Mouse (Mus musculus) lung, embryonic 15.5 days (tissue): Measurements from ENCODE around the gene Hsp90ab1. TPM values are rescaled to one million over a fixed set of nuclear protein-coding genes. Genes with fewer than 3 reads are reported as not detected.
A peak's percentile ranks its signal among the peaks of the same experiment; 100 is the strongest.

ENCODE experiments used
- ATAC-seq: fragments of 200-750 bp; cut with Nextera tagmentation; 2 replicates; pipeline ENCODE4 v1.8.0; 2017; ENCODE audit warnings: moderate number of reproducible peaks, borderline replicate concordance; ENCODE audit not compliant: low FRiP score, low TSS enrichment; ENCODE audit errors: extremely low read depth
- H3K27ac ChIP-seq: fragments of 300-500 bp; sonication (generic); 2 replicates; pipeline ENCODE4 v1.5.1; 2015; ENCODE audit warnings: moderate library complexity, mild to moderate bottlenecking, inconsistent platforms
- H3K27me3 ChIP-seq: fragments of 300-500 bp; sonication (generic); 2 replicates; pipeline ENCODE4 v1.6.1; 2015; ENCODE audit warnings: inconsistent platforms
- H3K36me3 ChIP-seq: fragments of 300-500 bp; sonication (generic); 2 replicates; pipeline ENCODE4 v1.6.1; 2015; ENCODE audit warnings: inconsistent platforms
- H3K4me1 ChIP-seq: fragments of 300-500 bp; sonication (generic); 2 replicates; pipeline ENCODE4 v1.6.1; 2015; ENCODE audit warnings: inconsistent platforms
- H3K4me2 ChIP-seq: fragments of 300-500 bp; sonication (generic); 2 replicates; pipeline ENCODE4 v1.6.1; 2015; ENCODE audit warnings: inconsistent platforms, mild to moderate bottlenecking, moderate library complexity
- H3K4me3 ChIP-seq: fragments of 300-500 bp; sonication (generic); 2 replicates; pipeline ENCODE4 v1.5.1; 2015; ENCODE audit warnings: mild to moderate bottlenecking, inconsistent platforms
- H3K9ac ChIP-seq: fragments of 300-500 bp; sonication (generic); 2 replicates; pipeline ENCODE4 v1.6.1; 2015; ENCODE audit warnings: inconsistent platforms
- H3K9me3 ChIP-seq: fragments of 300-500 bp; sonication (generic); 2 replicates; pipeline ENCODE4 v1.6.1; 2016; ENCODE audit warnings: inconsistent platforms
- WGBS: fragments of 180-500 bp; shearing (Covaris S2); methylation state at CpG from one replicate; pipeline ENCODE4 v1.1.7; 2015; 5-methylcytosine and 5-hydroxymethylcytosine counted together
- polyA plus RNA-seq: library from polyadenylated mRNA; unstranded; fragments of >200 nt; fragmentation: Nextera tagmentation; extraction: Ambion mirVana; gene quantifications from 2 replicates; pipeline ENCODE4 v1.2.1, GENCODE M21; 2015

Hsp90ab1 gene
- polyA plus RNA-seq, 1 experiment from 2014 or later, result 1,572 TPM

DNA sequence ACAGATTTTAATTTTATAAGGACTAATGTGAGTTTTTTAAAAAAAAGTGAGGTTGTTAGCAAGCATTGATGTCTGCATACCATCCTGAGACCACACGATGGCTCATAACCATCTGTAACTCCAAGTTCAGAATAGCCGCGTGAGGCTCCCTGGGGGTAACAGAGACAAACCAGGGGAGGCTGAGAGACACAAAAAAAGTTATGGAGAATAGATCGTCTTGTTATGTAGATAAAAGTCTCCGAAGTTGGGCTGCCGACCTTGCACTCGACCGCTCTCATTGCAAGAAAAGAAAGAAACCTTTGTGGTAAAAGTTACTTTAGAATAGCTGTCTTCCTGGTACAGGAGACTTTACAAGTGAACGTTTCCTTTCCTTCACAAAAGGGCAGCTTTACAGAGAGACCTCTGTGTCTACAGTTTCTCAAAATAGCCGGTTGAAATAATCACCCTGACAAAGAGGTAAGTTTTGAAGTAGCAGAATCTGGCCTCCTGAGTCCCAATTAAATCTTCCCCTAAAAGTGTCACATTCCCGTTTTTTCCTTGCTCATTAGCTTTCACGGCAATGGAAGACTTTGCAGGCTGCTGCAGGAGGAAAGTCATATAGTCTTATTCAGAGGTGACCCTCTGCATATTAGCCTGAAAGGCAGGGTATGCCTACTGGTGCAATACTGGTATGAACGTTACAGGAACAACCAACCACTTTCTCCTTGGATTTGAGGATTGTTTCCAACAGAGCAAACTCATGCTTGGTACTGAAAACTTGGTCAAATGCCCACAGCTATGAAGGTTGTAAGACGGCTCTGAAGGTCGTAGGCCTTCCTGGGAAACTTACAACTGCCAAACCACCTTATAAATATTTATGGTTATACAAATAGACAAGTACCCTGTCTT, 34.2 kb upstream of the Hsp90ab1 start:
- no peak for ATAC-seq
- Histone ChIP-seq H3K27ac (no peak overlapping the region), H3K9me3 (no peaks in the 10 kb centered on the region), H3K9ac (no peak overlapping the region), H3K4me2 (no peak overlapping the region), H3K36me3 (no peaks in the 10 kb centered on the region), H3K27me3 (no peaks in the 10 kb centered on the region), H3K4me3 (no peak overlapping the region), H3K4me1 (peaks cover 8% of the 10 kb centered on the region)
- 70% methylated on average over 15 of the region's 15 CpGs for WGBS

DNA sequence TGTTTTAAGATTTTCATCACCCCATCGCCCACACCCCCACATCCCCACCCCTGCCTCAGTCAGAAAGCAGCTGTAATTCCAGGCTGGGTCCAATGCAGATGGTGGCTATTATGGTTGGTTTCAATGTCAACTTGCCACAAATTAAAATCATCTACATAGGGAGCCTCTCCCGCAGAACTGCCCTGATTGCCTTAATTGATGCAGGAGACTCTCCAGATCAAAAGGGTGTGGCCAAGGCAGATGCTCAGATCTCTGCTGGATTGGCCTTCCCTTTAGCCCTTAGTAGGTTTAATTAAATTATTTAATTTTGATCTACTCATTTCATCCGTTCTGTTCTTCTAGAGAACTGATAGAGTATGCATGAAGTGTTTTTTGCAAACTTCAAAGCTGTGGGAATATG, 29.9 kb upstream of the Hsp90ab1 start:
- no peak for ATAC-seq
- H3K4me3 ChIP-seq, result no peak overlapping the region
- H3K9ac ChIP-seq, result no peak overlapping the region
- no peak overlapping the region for H3K27ac ChIP-seq
- H3K9me3 ChIP-seq, result no peaks in the 10 kb centered on the region
- peaks cover 21% of the 10 kb centered on the region for H3K27me3 ChIP-seq
- H3K36me3 ChIP-seq, result no peaks in the 10 kb centered on the region
- no peak overlapping the region for H3K4me2 ChIP-seq
- peaks cover 20% of the 10 kb centered on the region for H3K4me1 ChIP-seq
- WGBS, result 84% methylated on average over 3 of the region's 3 CpGs

DNA sequence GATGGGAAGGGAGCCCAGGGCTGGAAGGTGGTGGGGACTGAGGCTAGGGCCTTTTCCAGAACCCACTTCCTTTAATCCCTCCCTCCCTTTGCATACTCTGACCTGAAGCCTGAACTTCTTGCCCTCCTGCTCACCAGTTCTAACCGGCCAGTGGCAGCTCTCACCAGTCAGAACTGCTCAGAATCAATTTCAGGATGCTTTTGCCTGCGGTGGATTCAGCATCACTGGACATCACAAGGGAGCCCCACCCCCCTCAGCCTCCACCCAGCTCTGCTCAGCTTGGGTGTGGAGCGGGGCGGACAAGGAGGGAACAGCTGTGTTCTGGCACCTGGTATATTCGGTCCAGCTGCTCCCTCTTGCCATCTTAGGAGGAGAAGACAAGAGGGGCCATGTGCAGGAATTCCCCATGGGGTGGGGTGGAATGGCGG, 28.8 kb upstream of the Hsp90ab1 start, which contains the start of gene Mymx:
Mymx (minus strand) TSS at position 226 of the 428 bp plus-strand sequence.
- Histone ChIP-seq H3K9me3 (no peaks in the 10 kb centered on the region), H3K27ac (no peak within 1 kb of the TSS), H3K4me3 (no peak within 1 kb of the TSS), H3K9ac (no peak within 1 kb of the TSS), H3K4me2 (no peak within 1 kb of the TSS; the same call in 1 of the 2 replicates), H3K36me3 (no peaks in the 10 kb centered on the region), H3K27me3 (peaks cover 21% of the 10 kb centered on the region), H3K4me1 (peaks cover 26% of the 10 kb centered on the region)
- WGBS, result 54% methylated on average over 6 of the region's 6 CpGs
- no peak for ATAC-seq

DNA sequence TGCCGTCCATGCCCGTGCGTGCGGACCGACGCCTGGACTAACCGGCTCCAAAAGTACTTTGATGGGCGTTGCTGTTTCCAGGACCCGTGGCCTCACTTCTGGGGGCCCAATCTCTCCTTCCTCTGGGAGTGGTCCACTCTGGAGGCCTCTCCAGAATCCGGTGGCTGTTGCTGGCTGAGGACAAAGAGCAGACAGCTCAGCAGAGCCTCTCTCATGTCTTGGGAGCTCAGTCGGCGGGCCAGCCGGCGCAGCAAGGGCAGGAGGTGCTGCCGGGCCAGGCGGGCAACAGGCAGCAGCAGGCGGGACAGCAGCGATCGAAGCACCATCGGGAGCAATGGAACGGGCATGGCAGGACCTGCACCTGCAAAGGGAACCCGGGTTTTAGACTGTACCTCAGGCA, 28.3 kb upstream of the Hsp90ab1 start:
- Histone ChIP-seq H3K36me3 (no peaks in the 10 kb centered on the region), H3K27me3 (peaks cover 21% of the 10 kb centered on the region), H3K4me3 (no peak overlapping the region), H3K4me2 (no peak overlapping the region; the same call in 1 of the 2 replicates), H3K4me1 (peaks cover 32% of the 10 kb centered on the region), H3K9me3 (no peaks in the 10 kb centered on the region), H3K27ac (no peak overlapping the region), H3K9ac (no peak overlapping the region)
- WGBS, result 22% methylated on average over 22 of the region's 22 CpGs
- ATAC-seq, result no peak

DNA sequence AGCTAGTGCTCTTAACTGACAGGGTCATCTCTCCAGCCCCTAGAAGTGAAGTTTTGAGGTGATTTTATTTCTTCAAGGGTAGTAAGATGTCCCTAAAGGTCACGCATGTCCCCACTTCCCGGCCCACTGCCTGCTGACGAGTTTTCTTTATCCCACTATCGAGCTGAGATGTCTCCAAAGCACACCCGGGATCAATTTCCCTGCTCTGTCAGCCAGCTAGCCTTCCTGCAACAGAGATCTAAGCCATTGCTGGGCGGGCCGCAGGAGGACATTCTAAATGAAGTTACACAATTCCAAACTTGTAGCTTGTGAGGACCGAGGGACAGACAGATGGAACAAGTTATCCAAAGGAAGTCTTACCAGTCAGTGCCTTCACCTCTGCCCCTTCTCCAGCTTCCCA, 27.2 kb upstream of the Hsp90ab1 start:
- Histone ChIP-seq H3K36me3 (no peaks in the 10 kb centered on the region), H3K27me3 (peaks cover 21% of the 10 kb centered on the region), H3K27ac (no peak overlapping the region), H3K4me1 (peaks cover 42% of the 10 kb centered on the region), H3K9ac (no peak overlapping the region), H3K9me3 (no peaks in the 10 kb centered on the region), H3K4me2 (no peak overlapping the region), H3K4me3 (no peak overlapping the region)
- ATAC-seq, result no peak
- 73% methylated on average over 8 of the region's 8 CpGs for WGBS

DNA sequence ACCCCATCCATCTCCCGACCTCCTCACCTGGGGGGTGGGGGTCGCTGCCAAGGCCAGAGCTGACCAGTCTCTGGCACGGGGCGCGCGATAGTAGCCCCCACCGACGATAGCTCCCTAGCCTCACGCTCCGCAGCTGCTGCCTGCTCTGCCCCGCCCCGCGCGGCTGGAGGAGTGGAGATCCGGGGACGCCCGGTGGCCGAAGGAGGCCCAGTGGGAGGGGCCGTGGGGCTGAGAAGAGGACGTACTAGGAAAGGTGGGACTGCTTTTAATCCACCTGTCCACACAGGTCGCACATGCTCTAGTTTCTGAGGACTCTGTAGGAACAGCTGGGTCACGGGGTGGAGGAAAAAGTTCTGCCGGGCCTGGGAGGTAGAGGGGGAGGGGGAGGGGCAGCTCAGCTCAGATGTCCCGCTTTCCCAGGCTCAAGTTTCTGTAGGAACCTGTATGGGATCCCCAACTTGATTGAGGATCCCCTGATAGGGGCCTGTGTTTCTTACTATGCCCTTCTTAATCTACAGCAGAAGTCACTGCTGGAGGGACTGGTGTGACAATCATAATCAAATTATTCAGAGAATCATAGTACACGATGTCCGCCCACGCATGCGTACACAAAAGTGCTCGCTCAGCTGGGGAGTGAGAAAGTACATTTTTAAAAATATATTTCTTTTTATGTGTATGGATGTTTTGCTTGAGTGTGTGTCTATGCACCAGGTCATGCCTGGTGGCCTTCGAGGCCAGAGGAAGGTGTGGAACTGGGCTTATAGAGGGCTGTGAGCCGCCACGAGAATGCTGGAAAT, 26.6 kb upstream of the Hsp90ab1 start, which contains the start of gene Slc29a1:
Slc29a1 (minus strand) TSS at position 161 of the 797 bp plus-strand sequence.
- peak within 1 kb of the TSS; percentile 25; the same call in 1 of the 2 replicates for H3K9ac ChIP-seq
- ATAC-seq, result peak; percentile 19; the same call in 1 of the 2 replicates
- H3K27me3 ChIP-seq, result peaks cover 21% of the 10 kb centered on the region
- no peaks in the 10 kb centered on the region for H3K36me3 ChIP-seq
- H3K4me2 ChIP-seq, result peak within 1 kb of the TSS; percentile 75
- no peak within 1 kb of the TSS for H3K27ac ChIP-seq
- peak within 1 kb of the TSS; percentile 33 for H3K4me3 ChIP-seq
- H3K9me3 ChIP-seq, result no peaks in the 10 kb centered on the region
- H3K4me1 ChIP-seq, result peaks cover 47% of the 10 kb centered on the region
- 19% methylated on average over 32 of the region's 32 CpGs for WGBS

DNA sequence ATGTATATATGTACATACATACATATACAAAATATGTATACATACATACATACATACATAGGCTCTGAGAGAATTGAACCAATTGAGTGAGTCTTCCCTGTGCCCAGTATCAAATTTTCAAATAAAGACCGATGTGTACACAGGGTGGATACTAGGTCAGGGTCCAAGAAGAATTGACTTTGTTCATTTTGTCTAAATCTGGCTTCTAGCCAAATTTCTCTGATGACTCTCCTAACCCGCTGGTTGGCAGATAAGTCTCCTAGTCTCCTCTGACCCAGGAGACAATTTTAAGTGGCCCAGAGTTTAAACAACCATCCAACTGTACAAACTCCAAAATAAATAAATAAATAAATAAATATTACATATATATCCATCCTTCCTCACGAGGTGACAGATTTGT, 25.8 kb upstream of the Hsp90ab1 start:
- Histone ChIP-seq H3K4me1 (peaks cover 55% of the 10 kb centered on the region), H3K9me3 (no peaks in the 10 kb centered on the region), H3K4me2 (peak overlapping the region; percentile 75), H3K4me3 (peak overlapping the region; percentile 33; the same call in 1 of the 2 replicates), H3K9ac (no peak overlapping the region), H3K27ac (no peak overlapping the region), H3K36me3 (no peaks in the 10 kb centered on the region), H3K27me3 (peaks cover 21% of the 10 kb centered on the region)
- ATAC-seq, result no peak
- 34% methylated on average over 3 of the region's 3 CpGs for WGBS

DNA sequence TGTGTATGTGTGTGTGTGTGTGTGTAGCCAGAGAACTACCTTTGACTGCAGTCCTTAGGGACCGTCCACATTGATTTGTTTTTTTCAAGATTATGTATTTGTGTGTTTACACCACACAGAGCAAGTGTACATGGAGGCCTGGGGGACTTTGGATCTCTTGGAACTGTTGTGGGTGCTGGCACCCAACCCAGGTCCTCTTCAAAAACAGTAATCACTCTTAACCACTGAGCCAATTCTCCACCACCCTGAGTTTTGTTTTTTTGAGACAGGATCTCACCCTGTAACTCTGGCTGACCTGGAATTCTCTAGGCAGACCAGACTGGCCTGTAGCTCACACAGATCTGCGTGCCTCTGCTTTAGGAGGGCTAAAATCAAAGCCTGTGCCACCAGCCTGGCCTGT, 25.3 kb upstream of the Hsp90ab1 start:
- no peak for ATAC-seq
- no peak overlapping the region for H3K4me2 ChIP-seq

DNA sequence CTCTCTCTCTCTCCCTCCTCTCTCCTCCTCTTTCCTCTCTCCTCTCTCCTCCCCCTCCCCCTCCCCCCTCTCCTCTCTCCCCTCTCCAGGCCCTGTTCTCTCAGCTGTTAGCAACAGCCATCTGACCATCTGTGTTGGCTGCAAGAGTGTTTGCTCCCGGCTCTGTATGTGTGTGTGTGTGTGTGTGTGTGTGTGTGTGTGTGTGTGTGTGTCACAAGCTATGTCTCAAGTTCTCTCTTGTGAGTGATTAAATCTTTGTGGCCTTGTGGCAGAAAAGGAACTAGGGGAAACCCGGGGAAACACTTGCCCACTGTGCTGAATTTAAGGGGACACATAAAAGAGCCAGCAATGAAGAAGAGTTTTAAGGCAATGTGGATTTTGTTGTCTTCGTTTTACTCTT, 24.7 kb upstream of the Hsp90ab1 start:
- H3K4me2 ChIP-seq, result no peak overlapping the region
- no peak for ATAC-seq
- H3K36me3 ChIP-seq, result no peaks in the 10 kb centered on the region
- no peak overlapping the region for H3K27ac ChIP-seq
- peaks cover 21% of the 10 kb centered on the region for H3K27me3 ChIP-seq
- no peak overlapping the region for H3K9ac ChIP-seq
- WGBS, result 25% methylated on average over 3 of the region's 3 CpGs
- H3K9me3 ChIP-seq, result no peaks in the 10 kb centered on the region
- peaks cover 66% of the 10 kb centered on the region for H3K4me1 ChIP-seq
- no peak overlapping the region for H3K4me3 ChIP-seq

More for the DNA sequence above, 25.3 kb upstream of the Hsp90ab1 start:
- Histone ChIP-seq H3K27me3 (peaks cover 21% of the 10 kb centered on the region), H3K9me3 (no peaks in the 10 kb centered on the region), H3K4me3 (no peak overlapping the region), H3K4me1 (peaks cover 60% of the 10 kb centered on the region), H3K27ac (no peak overlapping the region), H3K9ac (no peak overlapping the region), H3K36me3 (no peaks in the 10 kb centered on the region)
- 88% methylated on average over 2 of the region's 2 CpGs for WGBS

DNA sequence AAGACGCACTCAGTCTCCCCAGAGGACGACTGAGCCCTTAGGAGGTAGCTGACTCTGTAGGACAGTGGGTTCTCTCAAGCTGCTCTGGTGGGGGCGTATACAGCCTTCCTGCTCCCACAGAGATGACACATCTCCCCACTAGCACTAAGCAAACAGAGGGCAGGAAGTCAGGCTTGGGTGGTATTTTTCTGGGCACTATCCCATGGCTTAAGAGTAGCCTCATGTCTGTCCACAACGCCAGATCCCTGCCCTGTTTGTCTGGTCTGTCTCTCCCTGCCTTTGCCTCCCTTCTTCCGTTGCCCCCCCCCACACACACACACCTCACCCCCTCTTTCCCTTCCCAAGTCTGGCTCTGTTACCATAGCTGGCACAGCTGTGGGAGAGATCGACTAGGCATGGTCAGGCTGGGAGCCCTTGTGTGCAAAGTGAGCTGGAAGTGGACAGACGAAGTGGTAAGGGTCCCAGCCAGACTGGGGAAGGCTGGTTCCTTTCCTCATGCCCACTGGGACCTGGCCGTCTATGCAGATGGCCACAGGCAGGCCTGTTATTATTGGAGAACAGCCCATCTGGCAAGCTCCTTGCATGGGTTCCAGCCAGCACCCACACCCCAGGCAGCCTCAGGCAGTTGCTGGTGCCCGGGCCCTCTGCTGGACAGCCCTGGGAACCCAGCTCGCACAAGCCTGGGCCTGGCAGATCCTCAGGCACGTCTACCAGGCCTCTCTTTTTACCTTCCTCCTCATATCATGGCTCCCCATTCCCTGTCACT, 23.7 kb upstream of the Hsp90ab1 start:
- no peaks in the 10 kb centered on the region for H3K36me3 ChIP-seq
- H3K27ac ChIP-seq, result peak overlapping the region; percentile 11
- peaks cover 17% of the 10 kb centered on the region for H3K27me3 ChIP-seq
- no peak overlapping the region for H3K9ac ChIP-seq
- H3K4me3 ChIP-seq, result no peak overlapping the region
- no peaks in the 10 kb centered on the region for H3K9me3 ChIP-seq
- H3K4me1 ChIP-seq, result peaks cover 76% of the 10 kb centered on the region
- ATAC-seq, result peak; percentile 33
- 40% methylated on average over 11 of the region's 11 CpGs for WGBS
- H3K4me2 ChIP-seq, result no peak overlapping the region

DNA sequence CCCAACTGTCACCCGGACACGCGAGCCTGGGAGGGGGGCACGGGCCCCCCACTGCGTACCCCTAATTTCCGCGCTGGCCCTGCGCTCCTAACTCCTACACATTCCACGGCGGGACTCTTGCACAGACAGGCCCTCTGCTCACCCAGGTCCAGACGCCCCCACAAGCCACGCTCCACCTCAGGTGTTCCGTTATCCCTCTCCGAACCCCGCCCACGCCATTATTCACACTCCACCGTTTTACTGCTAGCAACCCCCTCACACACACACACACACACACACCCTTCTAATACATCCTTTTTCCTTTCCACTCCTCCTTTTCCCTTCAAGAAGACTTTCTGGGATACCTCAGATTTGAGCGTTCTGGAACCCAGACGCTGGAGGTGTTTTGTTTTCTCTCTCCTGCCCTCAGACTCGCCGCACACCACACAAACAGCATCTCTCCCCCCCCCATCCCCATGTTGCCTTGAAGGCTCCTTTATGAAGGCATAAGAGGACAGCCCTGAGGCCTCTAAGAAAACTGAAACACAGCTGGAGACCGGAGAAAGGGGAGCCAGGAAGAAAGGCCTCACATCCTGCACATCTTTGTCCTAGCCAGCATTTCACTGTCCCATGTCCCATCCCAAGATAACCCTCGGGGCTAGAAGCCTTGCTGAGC, 22.8 kb upstream of the Hsp90ab1 start:
- Histone ChIP-seq H3K36me3 (no peaks in the 10 kb centered on the region), H3K4me3 (peak overlapping the region; percentile 62), H3K27ac (no peak overlapping the region), H3K9ac (peak overlapping the region; percentile 65), H3K9me3 (no peaks in the 10 kb centered on the region), H3K4me2 (peak overlapping the region; percentile 99), H3K4me1 (peaks cover 78% of the 10 kb centered on the region), H3K27me3 (peaks cover 7% of the 10 kb centered on the region; the same call in 1 of the 2 replicates)
- WGBS, result 9% methylated on average over 23 of the region's 23 CpGs
- ATAC-seq, result peak; percentile 3; the same call in 1 of the 2 replicates
